Mouse (Mus musculus) pancreas, adult 10 weeks (tissue): Measurements from ENCODE around the gene Ptpn6. TPM values are rescaled to one million over a fixed set of nuclear protein-coding genes. Genes with fewer than 3 reads are reported as not detected.

Experiments
- polyA plus RNA-seq: library from polyadenylated mRNA; stranded (reverse); fragments of 350-450 nt; fragmentation: Illumina TruSeq; extraction: RNeasy Lipid Tissue Mini Kit (QIAGEN cat#74804); gene quantifications from one replicate; pipeline ENCODE4 v1.2.3, GENCODE M21; 2015; ENCODE audit warnings: low read depth, low replicate concordance; ENCODE audit not compliant: insufficient read depth

Ptpn6 gene
- polyA plus RNA-seq = 7.1 TPM

GRCm38 (mm10) chr6:124738511-124739023 is at the start of gene Ptpn6:
Ptpn6 (minus strand) TSS chr6:124738714.

GRCm38 (mm10) chr6:124779222-124779983 is 40.9 kb upstream of the Ptpn6 start, which contains the start of gene Lrrc23:
Lrrc23 (minus strand) TSS chr6:124779727.

GRCm38 (mm10) chr6:124769101-124769765 is 30.7 kb upstream of the Ptpn6 start, which contains the start of gene Eno2:
Eno2 (minus strand) TSS chr6:124769673.

DNA sequence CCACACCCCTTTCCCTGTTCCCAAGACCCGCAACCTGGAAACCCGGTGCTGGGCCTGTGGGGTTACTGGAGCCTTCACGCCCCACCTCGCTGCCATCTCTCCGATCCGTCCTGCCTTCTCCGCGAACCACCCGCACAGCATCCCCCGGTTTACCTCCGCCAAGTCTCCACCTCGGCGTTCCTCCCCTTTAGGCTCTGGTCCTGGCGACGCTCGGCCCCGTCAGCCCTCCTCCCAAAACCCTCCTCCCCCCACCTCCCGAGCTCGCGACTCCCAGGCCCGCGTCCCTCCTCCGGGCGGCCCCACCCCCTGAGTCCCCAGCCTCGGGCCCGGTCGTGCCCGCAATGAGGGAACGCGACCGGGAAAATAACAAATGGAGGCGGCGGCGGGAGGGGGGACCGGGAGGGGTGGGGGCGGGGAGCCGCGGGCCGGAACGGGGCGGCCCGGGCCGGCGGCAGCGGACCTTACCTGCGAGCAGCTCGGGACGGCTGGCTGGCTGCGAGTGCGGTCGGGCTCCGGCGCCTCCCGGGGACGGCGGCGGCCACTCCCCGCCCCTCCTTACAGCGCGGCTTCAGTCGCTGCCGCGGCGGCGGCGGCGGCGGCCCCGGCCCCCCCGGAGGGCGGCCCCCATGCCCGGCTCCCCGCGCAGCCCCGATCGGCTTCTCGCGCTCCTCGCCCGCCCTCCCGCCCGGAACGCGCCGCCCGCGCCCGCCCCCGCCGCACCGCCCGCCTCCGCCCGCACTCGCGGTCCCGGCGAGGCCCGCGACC is 17.5 kb upstream of the Ptpn6 start, which contains the start of the genes Gm45234 and Atn1:
TSS of gene Gm45234 (minus strand) at position 191 of the 765 bp plus-strand sequence.
TSS of gene Atn1 (minus strand) at position 694 of the 765 bp plus-strand sequence.

GRCm38 (mm10) chr6:124740888-124741761 is 2.6 kb upstream of the Ptpn6 start, which contains the start of gene Grcc10:
Grcc10 (minus strand) TSS chr6:124741374.

GRCm38 (mm10) chr6:124711824-124712782 is 26.4 kb downstream of the Ptpn6 start, which contains the start of the genes Emg1 and Phb2:
Emg1 (minus strand) TSS chr6:124712178.
Phb2 (plus strand) TSS chr6:124712336.

Other genes with a start within 250 kb of the Ptpn6 start
- gene C1rl, start 245.6 kb downstream of the Ptpn6 start, polyA plus RNA-seq = 2.7 TPM
- gene C1ra, start 226.3 kb downstream of the Ptpn6 start, polyA plus RNA-seq = 27.3 TPM
- gene C1s1, start 196.4 kb downstream of the Ptpn6 start, polyA plus RNA-seq = 55.7 TPM
- gene C1rb, start 168.4 kb downstream of the Ptpn6 start, polyA plus RNA-seq = not detected
- gene C1s2, start 102.6 kb downstream of the Ptpn6 start, polyA plus RNA-seq = not detected
- 19.6 TPM for gene Lpcat3, start 75.7 kb downstream of the Ptpn6 start, polyA plus RNA-seq
- 33.9 TPM for gene Emg1, start 26.5 kb downstream of the Ptpn6 start, polyA plus RNA-seq
- 33.9 TPM for gene Phb2, start 26.4 kb downstream of the Ptpn6 start, polyA plus RNA-seq
- 65.8 TPM for gene Grcc10, start 2.7 kb upstream of the Ptpn6 start, polyA plus RNA-seq
- gene Gm45234, start 17.3 kb upstream of the Ptpn6 start, polyA plus RNA-seq = 0.89 TPM
- 10.0 TPM for gene Atn1, start 17.8 kb upstream of the Ptpn6 start, polyA plus RNA-seq
- gene Eno2, start 31.0 kb upstream of the Ptpn6 start, polyA plus RNA-seq = 4.1 TPM
- 0.98 TPM for gene Lrrc23, start 41.0 kb upstream of the Ptpn6 start, polyA plus RNA-seq
- gene Spsb2, start 69.9 kb upstream of the Ptpn6 start, polyA plus RNA-seq = 4.9 TPM
- gene Tpi1, start 75.6 kb upstream of the Ptpn6 start, polyA plus RNA-seq = 34.3 TPM
- 17.3 TPM for gene Usp5, start 90.8 kb upstream of the Ptpn6 start, polyA plus RNA-seq
- gene Cdca3, start 90.8 kb upstream of the Ptpn6 start, polyA plus RNA-seq = 0.87 TPM
- 0.46 TPM for gene Gnb3, start 101.6 kb upstream of the Ptpn6 start, polyA plus RNA-seq
- 8.8 TPM for gene P3h3, start 119.0 kb upstream of the Ptpn6 start, polyA plus RNA-seq
- not detected for gene Gpr162, start 125.3 kb upstream of the Ptpn6 start, polyA plus RNA-seq
- gene Cd4, start 149.5 kb upstream of the Ptpn6 start, polyA plus RNA-seq = not detected
- 2.0 TPM for gene Lag3, start 173.0 kb upstream of the Ptpn6 start, polyA plus RNA-seq
- gene Ptms, start 181.4 kb upstream of the Ptpn6 start, polyA plus RNA-seq = 234 TPM
- gene Mlf2, start 192.7 kb upstream of the Ptpn6 start, polyA plus RNA-seq = 42.2 TPM
- 22.9 TPM for gene Cops7a, start 226.8 kb upstream of the Ptpn6 start, polyA plus RNA-seq